Mouse (Mus musculus) limb, embryonic 14.5 days (tissue): ENCODE data around the gene Rbfox1. TPM values are rescaled to one million over a fixed set of nuclear protein-coding genes. Genes with fewer than 3 reads are reported as not detected.
A peak's percentile ranks its signal among the peaks of the same experiment; 100 is the strongest.

ENCODE experiments used
- ATAC-seq: fragments of 200-750 bp; cut with Nextera tagmentation; 2 replicates; pipeline ENCODE4 v1.8.0; 2017; ENCODE audit warnings: low read depth, moderate number of reproducible peaks, moderate TSS enrichment; ENCODE audit not compliant: low FRiP score
- DNase-seq: peaks from one replicate; pipeline ENCODE4 v3.0.0-alpha.2; 2015; ENCODE audit warnings: low spot score
- H3K27ac ChIP-seq: fragments of 300-500 bp; sonication (generic); replicated peaks from 2 replicates; pipeline ENCODE4 v1.5.1; 2014; ENCODE audit warnings: low read depth, mild to moderate bottlenecking, low read length, moderate library complexity, mixed read lengths
- H3K27me3 ChIP-seq: fragments of 300-500 bp; sonication (generic); 2 replicates; pipeline ENCODE4 v1.6.1; 2014; ENCODE audit warnings: low read length, mixed read lengths; ENCODE audit not compliant: control insufficient read depth, insufficient read depth
- H3K36me3 ChIP-seq: fragments of 300-500 bp; sonication (generic); 2 replicates; pipeline ENCODE4 v1.6.1; 2014; ENCODE audit warnings: mild to moderate bottlenecking, low read length, moderate library complexity, mixed read lengths; ENCODE audit not compliant: control insufficient read depth, insufficient read depth
- H3K4me1 ChIP-seq: fragments of 300-500 bp; sonication (generic); 2 replicates; pipeline ENCODE4 v1.6.1; 2014; ENCODE audit warnings: antibody characterized with exemption, low read length, mixed read lengths; ENCODE audit not compliant: control insufficient read depth, insufficient read depth
- H3K4me2 ChIP-seq: fragments of 300-500 bp; sonication (generic); replicated peaks from 2 replicates; pipeline ENCODE4 v1.6.1; 2014; ENCODE audit warnings: low read depth, mild to moderate bottlenecking, low read length, moderate library complexity; ENCODE audit not compliant: severe bottlenecking
- H3K4me3 ChIP-seq: fragments of 300-500 bp; sonication (generic); replicated peaks from 2 replicates; pipeline ENCODE4 v1.5.1; 2014; ENCODE audit warnings: low read length
- H3K9ac ChIP-seq: fragments of 300-500 bp; sonication (generic); 2 replicates; pipeline ENCODE4 v1.6.1; 2014; ENCODE audit warnings: mild to moderate bottlenecking, low read depth, low read length, moderate library complexity; ENCODE audit not compliant: severe bottlenecking
- H3K9me3 ChIP-seq: fragments of 300-500 bp; sonication (generic); 2 replicates; pipeline ENCODE4 v1.6.1; 2016; ENCODE audit warnings: low read length; ENCODE audit not compliant: control insufficient read depth
- POLR2A ChIP-seq: fragments of 200-500 bp; IDR thresholded peaks from 2 replicates; pipeline ENCODE4 v1.8.0; 2012; ENCODE audit warnings: inconsistent platforms, mild to moderate bottlenecking, moderate library complexity, borderline replicate concordance; ENCODE audit not compliant: insufficient read depth, insufficient read length; ENCODE audit errors: extremely low read depth
- WGBS: fragments of 180-500 bp; shearing (Covaris S2); extraction: QIAGEN DNeasy Blood & Tissue Kit; methylation state at CpG from one replicate; pipeline ENCODE4 v1.1.7; 2014; 5-methylcytosine and 5-hydroxymethylcytosine counted together
- polyA plus RNA-seq, 2 experiments: library from polyadenylated mRNA; depleted of rRNA in 1 of 2; stranded (reverse) in 1 of 2; unstranded in 1 of 2; fragments of >200 nt; fragmentation: Nextera tagmentation in 1 of 2; extraction: Ambion mirVana in 1 of 2; gene quantifications; 2 replicates each; pipeline versions ENCODE4 v1.2.1 to v1.2.3; 2012 to 2014

Gene Rbfox1
- polyA plus RNA-seq, 2 experiments: 3.8 to 6.0 TPM

DNA sequence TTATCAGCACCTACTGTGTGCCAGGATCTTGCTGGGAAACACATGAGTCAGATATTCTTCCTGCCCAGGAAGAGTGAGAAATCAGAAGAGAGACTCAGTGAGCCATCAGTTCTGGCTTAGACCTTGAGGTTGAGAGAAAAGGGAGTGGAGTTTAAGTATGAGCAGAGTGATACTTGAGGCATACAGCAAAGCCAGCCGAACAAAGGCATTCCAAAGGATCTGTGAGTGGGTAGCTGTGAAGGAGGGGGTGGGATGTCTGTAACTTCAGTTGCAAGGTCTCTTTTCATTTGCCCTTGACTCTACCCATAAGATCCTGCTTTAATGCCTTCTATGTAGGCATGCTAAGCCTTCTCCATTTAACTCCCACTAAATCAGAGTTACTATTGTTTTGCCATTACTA, 1359.2 kb downstream of the Rbfox1 start:
- no peak for DNase-seq
- Histone ChIP-seq H3K4me1 (no peaks in the 10 kb centered on the region), H3K27me3 (no peaks in the 10 kb centered on the region), H3K36me3 (no peaks in the 10 kb centered on the region), H3K4me3 (no peak overlapping the region), H3K9me3 (no peaks in the 10 kb centered on the region), H3K4me2 (no peak overlapping the region), H3K27ac (no peak overlapping the region), H3K9ac (no peak overlapping the region)
- TF ChIP-seq POLR2A: no peak
- WGBS: 59% methylated on average over 1 of the region's 1 CpGs
- no peak for ATAC-seq

DNA sequence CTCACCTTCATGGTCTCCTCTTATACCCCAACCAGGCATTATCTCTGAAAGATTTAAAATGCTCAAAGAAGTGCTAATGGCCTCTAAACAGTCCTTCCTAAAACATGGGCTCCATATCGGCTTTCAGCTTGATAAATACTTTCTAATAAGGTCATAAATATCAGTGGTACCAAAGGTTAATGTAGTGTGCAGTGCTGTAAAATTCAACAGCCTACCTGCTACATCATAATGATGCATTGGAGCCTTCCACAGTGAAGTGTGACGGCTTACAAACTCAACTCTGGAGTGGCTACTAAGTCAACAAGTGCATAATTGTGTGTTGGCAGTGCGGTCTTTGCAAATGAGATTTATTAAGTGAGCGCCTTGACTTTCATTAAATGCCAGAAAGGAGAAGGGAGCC, 1366.5 kb downstream of the Rbfox1 start:
- ATAC-seq: no peak
- no peaks in the 10 kb centered on the region for H3K4me1 ChIP-seq
- H3K27ac ChIP-seq: no peak overlapping the region
- no peaks in the 10 kb centered on the region for H3K9me3 ChIP-seq
- no peak overlapping the region for H3K4me2 ChIP-seq
- H3K36me3 ChIP-seq: no peaks in the 10 kb centered on the region
- H3K9ac ChIP-seq: no peak overlapping the region
- TF ChIP-seq POLR2A: no peak
- H3K4me3 ChIP-seq: no peak overlapping the region
- 52% methylated on average over 4 of the region's 4 CpGs for WGBS
- DNase-seq: no peak
- no peaks in the 10 kb centered on the region for H3K27me3 ChIP-seq

DNA sequence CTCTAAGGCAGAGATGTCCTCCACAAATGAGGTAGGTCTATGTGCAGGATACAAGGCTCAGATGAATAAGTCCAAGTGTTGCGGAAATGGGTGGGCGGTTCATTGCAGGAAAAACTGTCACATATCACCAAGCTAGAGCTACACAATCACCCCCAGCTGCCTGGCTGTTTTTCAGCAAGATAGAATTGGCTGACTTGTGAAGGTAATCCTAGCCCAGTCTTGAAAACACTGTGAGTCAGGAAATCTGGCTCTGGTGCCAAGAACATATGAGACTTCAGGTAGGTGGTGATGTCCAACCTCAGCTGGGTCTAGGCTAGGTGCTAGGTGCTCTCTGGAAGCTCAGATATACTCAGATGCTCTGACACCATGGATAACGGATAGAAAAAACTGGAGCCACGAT, 1372.2 kb downstream of the Rbfox1 start:
- Histone ChIP-seq H3K27ac (no peak overlapping the region), H3K27me3 (no peaks in the 10 kb centered on the region), H3K9me3 (no peaks in the 10 kb centered on the region), H3K9ac (no peak overlapping the region), H3K4me3 (no peak overlapping the region), H3K4me2 (no peak overlapping the region), H3K36me3 (no peaks in the 10 kb centered on the region), H3K4me1 (no peaks in the 10 kb centered on the region)
- WGBS: 93% methylated on average over 4 of the region's 4 CpGs
- no peak for ATAC-seq
- DNase-seq: no peak
- no peak for TF ChIP-seq POLR2A

DNA sequence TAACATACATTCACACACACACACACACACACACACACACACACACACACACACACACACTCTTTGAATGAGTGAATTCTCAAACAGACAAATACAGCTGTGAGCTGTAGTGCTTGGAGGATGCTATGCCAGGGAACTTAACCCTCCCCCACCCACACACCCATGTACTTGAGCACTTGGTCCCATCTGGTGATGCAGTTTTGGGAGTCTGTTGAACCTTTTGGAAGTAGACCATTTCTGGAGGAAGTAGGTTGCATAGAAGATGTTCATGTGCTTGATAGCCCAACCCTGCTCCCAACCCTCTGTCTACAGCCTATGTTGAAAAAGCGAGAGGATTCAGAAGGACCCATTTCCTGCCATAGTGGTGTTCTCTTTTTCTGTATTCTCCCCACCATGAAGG, 1378.1 kb downstream of the Rbfox1 start:
- no peak overlapping the region for H3K4me3 ChIP-seq
- no peak overlapping the region for H3K27ac ChIP-seq
- no peaks in the 10 kb centered on the region for H3K9me3 ChIP-seq
- H3K36me3 ChIP-seq: no peaks in the 10 kb centered on the region
- ATAC-seq (no peak), DNase-seq (no peak)
- H3K4me2 ChIP-seq: no peak overlapping the region
- no peak overlapping the region for H3K9ac ChIP-seq
- H3K27me3 ChIP-seq: no peaks in the 10 kb centered on the region
- no peaks in the 10 kb centered on the region for H3K4me1 ChIP-seq
- no peak for TF ChIP-seq POLR2A
- WGBS: 86% methylated on average over 1 of the region's 1 CpGs

DNA sequence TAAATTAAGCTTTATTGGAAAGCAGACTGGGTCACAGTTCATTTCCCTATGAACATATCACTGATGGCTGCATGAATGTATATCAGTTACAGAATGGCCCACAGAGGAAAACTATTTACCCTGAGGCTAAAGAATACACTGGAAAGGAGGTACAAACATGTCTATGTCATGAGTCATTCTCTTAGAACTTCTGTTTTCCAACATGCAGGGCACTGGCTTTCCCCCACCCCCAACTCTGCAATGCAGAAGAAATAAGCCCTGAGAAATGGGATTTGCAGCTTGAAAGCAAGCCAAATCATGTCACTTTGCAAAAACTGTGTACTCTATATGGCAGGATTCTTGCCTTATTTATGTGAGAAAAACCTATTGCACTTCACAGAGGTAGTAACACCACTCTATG, 1380.6 kb downstream of the Rbfox1 start:
- Histone ChIP-seq H3K27me3 (no peaks in the 10 kb centered on the region), H3K4me3 (no peak overlapping the region), H3K4me1 (no peaks in the 10 kb centered on the region), H3K4me2 (no peak overlapping the region), H3K9ac (no peak overlapping the region), H3K9me3 (no peaks in the 10 kb centered on the region), H3K27ac (no peak overlapping the region), H3K36me3 (no peaks in the 10 kb centered on the region)
- no peak for ATAC-seq
- DNase-seq: peak; percentile 26
- TF ChIP-seq POLR2A: no peak

DNA sequence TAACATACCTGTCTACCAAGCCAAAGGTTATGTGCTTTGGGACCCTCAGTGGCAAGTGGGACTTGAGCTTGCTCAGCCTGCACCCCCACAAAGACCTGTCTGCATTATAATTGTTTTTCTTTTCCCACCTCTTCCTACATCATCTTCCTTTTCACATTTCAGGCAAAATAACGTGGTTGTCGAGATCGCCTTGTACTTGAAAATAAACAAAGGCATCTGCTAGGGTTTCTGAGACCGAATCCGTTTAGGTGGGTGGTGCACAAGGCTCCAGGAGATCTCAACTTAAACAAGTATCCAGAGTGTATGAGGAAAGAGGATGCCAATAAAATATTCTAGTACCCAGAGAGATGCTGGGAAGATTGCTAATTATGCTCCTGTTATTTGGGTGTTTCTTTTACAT, 1390.3 kb downstream of the Rbfox1 start:
- H3K4me3 ChIP-seq: no peak overlapping the region

More for the DNA sequence above, 1390.3 kb downstream of the Rbfox1 start:
- no peak overlapping the region for H3K27ac ChIP-seq
- H3K36me3 ChIP-seq: no peaks in the 10 kb centered on the region
- H3K27me3 ChIP-seq: no peaks in the 10 kb centered on the region
- H3K9ac ChIP-seq: no peak overlapping the region
- peaks cover 10% of the 10 kb centered on the region; the same call in 1 of the 2 replicates for H3K4me1 ChIP-seq
- DNase-seq (no peak), ATAC-seq (no peak)
- no peak for TF ChIP-seq POLR2A
- H3K9me3 ChIP-seq: no peaks in the 10 kb centered on the region
- WGBS: 92% methylated on average over 5 of the region's 5 CpGs
- no peak overlapping the region for H3K4me2 ChIP-seq
